Mouse (Mus musculus) naive thymus-derived CD4-positive, alpha-beta T cell, adult 2 months (primary cell): ENCODE measurements around the gene Snrk.
"Not testable (repeated sequence)": the region's sequence is repeated elsewhere in the genome, so short reads cannot be mapped to it uniquely, and the experiment has no call there.

Experiments
- DNase-seq: peaks from one replicate; pipeline ENCODE4 v3.0.0-alpha.2; 2011; ENCODE audit warnings: low read depth

Snrk gene

DNA sequence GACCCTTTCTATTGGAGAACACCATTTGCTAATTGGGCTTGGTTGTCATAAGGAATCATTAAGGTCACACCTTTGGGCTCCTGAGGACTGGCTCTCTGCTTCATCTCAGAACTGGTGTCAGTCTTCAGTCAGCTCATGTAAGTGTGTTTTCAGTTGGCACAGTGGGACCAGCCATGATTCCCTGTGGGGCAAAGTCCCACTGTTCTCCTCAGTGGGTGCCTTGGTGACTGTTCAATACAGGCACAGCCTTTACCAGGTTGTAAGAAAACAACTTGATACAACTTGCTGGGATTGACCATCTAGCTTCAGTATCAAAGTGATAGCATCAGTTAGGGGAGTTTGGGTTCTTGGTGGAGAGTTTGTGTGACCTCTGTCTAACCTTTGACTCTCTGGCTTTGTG, 28.6 kb downstream of the Snrk start:
- no peak for DNase-seq

- no peak for DNase-seq
These were observed 29.2 kb downstream of the Snrk start for GRCm38 (mm10) chr9:122146124-122146870.

DNA sequence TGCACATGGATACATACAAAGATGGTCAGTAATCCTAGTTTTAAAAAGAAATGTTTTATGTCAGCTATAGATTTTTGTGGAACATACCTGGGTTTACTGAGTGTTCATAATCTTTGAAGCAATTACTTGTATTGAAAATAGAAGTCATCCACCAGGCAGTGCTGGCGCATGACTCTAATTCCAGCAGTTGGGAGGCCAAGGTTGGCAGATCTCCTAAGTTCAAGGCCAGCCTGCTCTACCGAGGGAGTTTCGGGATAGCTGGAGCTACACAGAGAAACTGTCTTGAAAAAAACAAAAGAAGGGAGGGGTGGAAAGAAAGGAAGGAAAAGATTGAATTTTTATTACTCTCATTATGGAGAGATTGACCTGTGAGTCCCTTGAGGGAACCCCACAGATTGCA, 31.3 kb downstream of the Snrk start:
- DNase-seq, result no peak

DNA sequence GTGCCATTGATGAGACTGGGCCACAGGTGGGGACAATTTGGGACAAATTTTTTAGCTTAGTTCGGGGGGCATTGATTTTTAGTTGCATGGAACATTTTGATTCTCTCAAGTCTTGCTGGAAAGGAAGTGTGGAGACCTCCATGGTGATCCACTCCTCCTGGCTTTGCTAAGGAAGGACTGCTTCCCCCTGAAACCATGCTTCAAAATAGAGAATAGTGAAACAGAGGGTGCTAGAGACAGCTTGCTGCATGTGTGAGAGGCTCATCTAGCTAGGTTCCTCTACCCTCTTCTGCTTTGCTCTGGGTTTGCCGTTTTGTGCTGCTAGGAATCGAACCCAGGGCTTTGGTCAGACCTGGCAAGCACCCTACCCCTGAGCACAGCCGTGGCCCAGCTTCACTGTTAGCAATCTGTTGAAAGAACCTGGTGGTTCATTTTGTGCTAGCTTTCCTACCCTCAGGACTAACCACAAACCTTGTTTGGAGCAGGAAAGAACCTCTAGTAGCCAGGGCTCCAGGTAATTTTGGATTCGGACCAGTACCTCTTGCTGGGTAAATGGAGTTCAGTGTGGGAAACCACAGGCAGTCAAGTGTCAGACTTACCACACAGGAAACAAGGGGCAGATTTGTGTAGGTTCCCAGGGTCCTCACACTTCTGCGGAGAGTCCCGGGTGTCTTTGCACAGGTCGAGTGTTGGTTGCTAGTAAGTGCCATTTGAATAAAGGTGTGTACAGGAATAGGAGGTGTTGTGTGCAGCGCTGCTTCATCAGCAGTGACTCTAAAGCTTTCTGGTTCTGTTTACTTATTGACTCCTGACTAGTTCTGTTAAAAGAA, 33.1 kb downstream of the Snrk start:
- peak; percentile 47 for DNase-seq

- DNase-seq, result no peak
These were observed 35.0 kb downstream of the Snrk start for GRCm38 (mm10) chr9:122152063-122152462.

- DNase-seq, result no peak
These were observed 35.4 kb downstream of the Snrk start for GRCm38 (mm10) chr9:122152501-122152900.

DNA sequence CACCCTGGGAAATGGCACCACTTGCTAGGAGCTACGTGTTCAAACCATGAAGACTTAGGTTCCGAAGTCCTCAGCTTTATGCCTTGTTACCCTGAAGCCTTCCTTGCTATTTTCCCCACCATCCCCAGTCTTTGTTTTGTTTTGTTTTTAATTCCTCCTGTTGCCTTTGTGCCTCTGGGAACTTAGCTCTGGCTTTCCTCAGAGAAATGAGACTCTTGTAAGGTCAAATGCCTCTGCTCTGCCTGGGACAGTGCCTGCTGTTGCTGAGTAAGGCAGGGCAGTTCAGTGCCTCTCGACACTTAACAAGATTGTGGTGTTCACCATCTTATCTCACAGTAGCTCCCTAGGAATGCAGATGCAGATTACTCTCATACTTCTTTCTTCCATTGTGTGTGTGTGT, 36.4 kb downstream of the Snrk start:
- no peak for DNase-seq

- no peak for DNase-seq
These were observed 38.1 kb downstream of the Snrk start for GRCm38 (mm10) chr9:122155193-122155592.

DNA sequence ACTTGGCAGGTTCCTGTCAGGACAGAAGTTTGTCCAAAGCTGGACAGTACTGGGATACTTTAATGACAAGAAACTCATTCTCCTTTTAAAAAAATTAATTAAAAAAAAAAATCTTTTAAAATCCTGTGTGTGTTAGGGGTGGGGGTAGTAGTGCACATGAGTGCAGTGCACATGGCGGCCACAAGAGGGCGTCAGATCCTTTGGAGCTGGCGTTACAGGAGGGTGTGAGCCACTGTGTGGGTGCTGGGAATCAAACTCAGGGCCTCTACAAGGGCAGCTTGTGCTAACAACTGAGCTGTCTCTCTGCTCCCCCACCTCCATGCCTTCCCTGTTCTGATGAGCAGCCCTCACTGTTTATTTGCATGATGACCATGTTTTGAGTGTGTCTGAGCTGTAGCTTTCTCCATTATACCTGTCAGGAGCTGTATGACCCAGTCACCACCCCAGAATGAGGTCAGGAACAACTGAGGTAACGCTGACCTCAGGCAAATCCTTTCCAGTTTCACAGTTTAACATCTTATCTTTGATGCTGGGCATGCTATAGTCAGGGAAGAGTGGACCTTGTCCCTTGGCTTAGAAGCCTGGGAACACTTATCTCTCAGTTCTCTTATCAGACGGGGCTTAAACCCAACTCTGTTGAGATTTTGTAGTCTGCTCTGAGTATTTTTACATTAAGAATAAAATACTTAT, 39.5 kb downstream of the Snrk start:
- no peak for DNase-seq

DNA sequence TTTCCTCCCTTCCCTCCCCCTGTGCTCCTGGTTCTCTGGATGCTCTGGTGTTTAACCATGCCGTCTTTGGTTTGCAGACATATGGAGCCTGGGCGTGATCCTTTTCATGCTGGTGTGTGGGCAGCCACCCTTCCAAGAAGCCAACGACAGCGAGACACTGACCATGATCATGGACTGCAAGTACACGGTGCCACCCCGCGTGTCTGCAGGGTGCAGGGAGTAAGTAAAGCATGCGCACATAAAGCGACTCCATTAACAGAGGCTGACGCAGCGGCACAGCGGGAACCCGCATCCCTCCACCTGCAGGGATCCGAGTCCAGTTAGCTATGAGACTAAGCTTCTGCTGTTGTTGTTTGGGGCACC, 40.0 kb downstream of the Snrk start:
- no peak for DNase-seq

GRCm38 (mm10) chr9:122164535-122164934, 47.5 kb downstream of the Snrk start:
- DNase-seq, result no peak

DNA sequence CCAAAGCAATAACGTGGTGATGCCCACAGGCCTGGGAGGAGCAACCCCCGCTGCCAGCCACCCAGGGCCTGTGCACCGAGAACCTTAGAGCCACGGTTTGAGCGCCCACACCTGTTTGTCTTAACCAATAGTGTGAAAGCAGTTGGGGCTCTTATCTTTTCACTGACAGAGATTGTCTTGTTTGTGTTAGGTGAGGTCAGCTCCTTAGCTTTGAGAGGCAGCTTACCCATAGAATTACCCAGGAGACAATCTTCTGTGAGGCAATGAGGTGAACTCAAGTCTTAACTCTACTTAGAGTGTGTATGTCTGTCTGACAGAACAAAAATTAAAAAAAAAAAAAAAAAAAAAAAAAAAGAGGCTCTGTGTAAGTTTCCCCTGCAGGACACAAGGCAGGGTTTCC, 50.7 kb downstream of the Snrk start:
- not testable (repeated sequence) for DNase-seq

DNA sequence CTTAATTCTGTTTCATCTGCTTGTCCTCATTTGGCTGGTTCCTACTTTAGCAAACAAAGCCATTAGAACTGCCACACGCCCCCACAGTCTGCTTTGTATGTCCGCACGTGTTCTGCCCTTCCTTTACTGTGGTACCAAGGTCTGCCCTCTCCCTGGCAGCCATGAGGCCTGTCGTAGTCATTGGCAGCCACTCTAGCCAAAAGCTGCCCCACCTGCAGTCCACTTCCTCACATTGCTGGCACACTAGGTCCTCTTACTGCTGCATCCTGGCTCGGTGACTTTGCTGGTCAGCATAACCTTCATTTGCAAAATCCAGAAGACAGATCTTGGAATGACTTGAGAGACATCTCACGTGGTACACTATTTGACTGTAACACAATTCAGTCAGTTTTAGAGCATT, 52.8 kb downstream of the Snrk start:
- DNase-seq, result no peak

DNA sequence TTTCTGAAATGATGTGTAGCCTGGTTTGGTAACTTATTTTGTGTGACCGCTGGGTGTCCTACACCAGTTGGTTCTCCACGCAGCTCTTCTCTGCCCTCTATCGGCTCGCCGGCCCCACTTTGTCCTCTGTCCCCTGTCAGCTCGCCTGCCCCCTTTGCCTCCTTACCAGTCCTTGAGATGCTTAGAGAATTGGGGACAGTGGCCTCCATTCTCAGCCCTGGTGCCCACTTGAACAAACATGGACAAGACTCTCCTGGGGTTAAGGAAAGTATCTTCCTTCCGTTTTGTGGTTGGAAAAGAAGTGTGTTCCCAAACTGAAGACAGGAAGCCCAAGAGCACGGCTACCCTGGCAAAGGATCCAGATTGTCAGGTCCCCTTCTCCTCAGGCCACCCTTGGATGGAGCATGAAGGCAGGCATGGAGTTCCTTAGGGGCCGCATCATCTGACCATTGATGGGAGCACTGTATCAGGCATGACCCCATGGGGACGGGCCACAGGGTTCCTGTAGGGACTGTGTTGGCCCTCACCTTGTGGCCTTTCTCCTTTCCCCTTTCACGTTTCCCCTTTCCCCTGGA, 55.6 kb downstream of the Snrk start:
- DNase-seq, result no peak

GRCm38 (mm10) chr9:122173405-122174233, 56.6 kb downstream of the Snrk start:
- no peak for DNase-seq

DNA sequence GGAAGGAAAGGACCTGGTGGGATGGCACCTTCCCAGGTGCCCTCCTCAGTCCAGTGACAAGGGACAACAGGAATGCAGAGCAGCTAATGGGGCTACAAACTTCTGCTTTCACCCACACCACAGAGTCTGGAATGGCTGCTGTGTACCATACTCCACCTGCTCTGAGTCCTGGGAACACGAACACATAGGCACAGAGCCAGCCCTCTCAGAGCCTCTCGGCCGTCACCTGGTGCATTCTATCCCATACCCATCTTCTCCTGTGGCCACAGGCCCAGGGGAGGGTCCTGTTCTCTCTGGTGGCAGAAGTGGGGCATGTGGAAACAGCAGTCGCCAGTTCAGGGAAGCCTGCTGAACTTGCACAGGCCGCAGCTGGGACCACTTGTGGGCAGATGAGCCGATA, 57.7 kb downstream of the Snrk start:
- DNase-seq, result no peak

DNA sequence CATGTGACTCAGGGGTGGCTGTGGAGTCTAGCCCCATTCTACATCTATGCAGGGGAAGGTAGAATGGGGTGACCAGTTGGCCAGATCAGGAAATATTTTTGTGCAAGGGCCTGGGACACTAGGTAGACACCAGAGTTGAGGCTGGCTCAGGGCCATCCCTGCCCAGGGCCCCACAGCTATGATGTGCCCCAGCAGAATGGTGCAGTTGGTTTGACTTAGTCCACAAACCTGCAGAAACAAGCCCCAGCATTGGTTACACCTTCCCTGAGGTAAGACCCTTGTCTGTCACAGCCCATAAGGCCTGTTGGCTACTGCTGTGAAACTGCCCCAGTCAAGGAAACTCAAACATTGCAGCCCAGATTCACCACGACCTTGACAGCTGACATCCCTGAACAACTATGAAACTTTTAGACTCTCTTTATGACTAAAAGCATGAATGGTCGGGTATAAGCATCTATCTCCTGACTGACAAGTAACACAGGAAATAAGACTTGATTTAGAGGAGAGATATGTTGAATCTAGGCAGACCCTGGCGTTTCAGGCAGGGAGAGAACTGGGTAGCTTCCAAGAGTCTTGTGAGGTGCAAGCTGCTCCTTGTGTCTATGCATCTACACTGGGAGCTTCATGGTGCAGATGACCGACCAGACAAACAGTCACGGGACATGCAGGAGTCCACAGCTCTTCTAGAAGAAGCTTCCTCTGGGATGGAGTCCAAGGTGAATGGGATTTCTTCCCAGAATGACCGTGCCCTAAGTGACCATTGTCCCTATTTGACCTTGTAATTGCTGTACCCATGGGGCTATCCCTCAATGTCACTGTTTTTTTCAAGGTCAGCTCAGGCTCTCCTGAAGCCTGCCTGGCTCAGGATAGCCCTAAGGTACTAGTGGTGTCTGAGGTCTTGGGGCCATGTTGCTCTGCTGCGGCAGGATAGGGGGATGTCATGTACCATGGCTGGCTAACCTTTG, 60.5 kb downstream of the Snrk start:
- no peak for DNase-seq

DNA sequence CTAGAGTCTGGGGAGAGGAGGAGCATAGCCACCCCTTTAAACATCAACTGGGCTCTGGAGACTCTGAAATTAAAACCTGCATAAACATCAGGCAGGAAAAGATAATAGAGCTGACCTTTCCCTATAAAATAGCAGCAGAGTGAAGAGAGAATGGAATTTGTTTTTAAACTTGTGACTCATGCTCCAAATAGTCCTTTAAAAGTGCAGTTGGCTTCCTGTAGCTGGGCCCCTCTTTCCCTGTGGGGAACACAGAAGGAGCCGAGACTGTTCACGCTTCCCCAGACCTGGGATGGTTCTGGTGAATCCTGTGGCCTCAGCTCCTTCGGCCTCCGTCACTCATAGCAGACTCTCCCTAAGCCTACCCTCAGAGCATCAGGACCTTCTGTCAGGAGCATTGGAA, 61.4 kb downstream of the Snrk start:
- no peak for DNase-seq

- no peak for DNase-seq
These were observed 63.0 kb downstream of the Snrk start for GRCm38 (mm10) chr9:122180105-122180504.

- no peak for DNase-seq
These were observed 66.0 kb downstream of the Snrk start for GRCm38 (mm10) chr9:122183074-122183473.

DNA sequence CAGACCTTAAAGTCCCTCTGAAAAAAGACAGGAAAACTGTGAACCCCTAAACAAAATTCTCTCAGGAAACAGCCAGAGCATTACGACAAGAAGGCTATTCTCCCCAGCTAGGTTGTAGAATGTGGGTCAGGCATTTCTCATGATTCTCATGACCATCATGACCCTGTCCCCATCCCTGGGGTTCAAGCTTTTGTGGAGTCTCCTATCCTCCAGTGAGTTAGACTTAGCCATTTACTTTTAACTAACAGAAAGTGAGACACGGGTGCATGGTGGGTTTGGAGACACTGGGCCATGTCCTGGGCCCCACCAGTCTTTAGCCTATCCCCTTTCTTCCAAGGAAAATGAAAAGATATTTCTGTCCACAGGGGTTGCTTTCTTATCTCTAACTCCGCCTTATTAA, 67.3 kb downstream of the Snrk start:
- DNase-seq, result no peak
